Mouse (Mus musculus) forebrain, embryonic 12.5 days (tissue): ENCODE results near the gene Chek2. TPM values are rescaled to one million over a fixed set of nuclear protein-coding genes. Genes with fewer than 3 reads are reported as not detected.

ENCODE experiments used
- ATAC-seq: fragments of 200-750 bp; cut with Nextera tagmentation; 2 replicates; pipeline ENCODE4 v1.8.0; 2017; ENCODE audit warnings: moderate TSS enrichment; ENCODE audit not compliant: low FRiP score
- H3K27ac ChIP-seq: fragments of 300-500 bp; sonication (generic); 2 replicates; pipeline ENCODE4 v1.5.1; 2016; ENCODE audit warnings: mild to moderate bottlenecking
- H3K27me3 ChIP-seq: fragments of 300-500 bp; sonication (generic); 2 replicates; pipeline ENCODE4 v1.6.1; 2016; ENCODE audit warnings: mild to moderate bottlenecking
- H3K36me3 ChIP-seq: fragments of 300-500 bp; sonication (generic); replicated peaks from 2 replicates; pipeline ENCODE4 v1.6.1; 2016; ENCODE audit warnings: mild to moderate bottlenecking
- H3K4me1 ChIP-seq: fragments of 300-500 bp; sonication (generic); 2 replicates; pipeline ENCODE4 v1.6.1; 2016
- H3K4me2 ChIP-seq: fragments of 300-500 bp; sonication (generic); 2 replicates; pipeline ENCODE4 v1.6.1; 2016; ENCODE audit warnings: mild to moderate bottlenecking, moderate library complexity
- H3K4me3 ChIP-seq: fragments of 300-500 bp; sonication (generic); replicated peaks from 2 replicates; pipeline ENCODE4 v1.5.1; 2016; ENCODE audit warnings: mild to moderate bottlenecking
- H3K9ac ChIP-seq: fragments of 300-500 bp; sonication (generic); 2 replicates; pipeline ENCODE4 v1.6.1; 2016; ENCODE audit warnings: mild to moderate bottlenecking
- H3K9me3 ChIP-seq: fragments of 300-500 bp; sonication (generic); 2 replicates; pipeline ENCODE4 v1.6.1; 2016
- WGBS: fragments of 180-500 bp; shearing (Covaris S2); methylation state at CpG from one replicate; pipeline ENCODE4 v1.1.7; 2016; 5-methylcytosine and 5-hydroxymethylcytosine counted together
- polyA plus RNA-seq: library from polyadenylated mRNA; unstranded; fragments of >200 nt; fragmentation: Nextera tagmentation; extraction: Ambion mirVana; gene quantifications from 2 replicates; pipeline ENCODE4 v1.2.1, GENCODE M21; 2016

Gene Chek2
- polyA plus RNA-seq, 1 experiment from 2014 or later = 34.5 TPM

DNA sequence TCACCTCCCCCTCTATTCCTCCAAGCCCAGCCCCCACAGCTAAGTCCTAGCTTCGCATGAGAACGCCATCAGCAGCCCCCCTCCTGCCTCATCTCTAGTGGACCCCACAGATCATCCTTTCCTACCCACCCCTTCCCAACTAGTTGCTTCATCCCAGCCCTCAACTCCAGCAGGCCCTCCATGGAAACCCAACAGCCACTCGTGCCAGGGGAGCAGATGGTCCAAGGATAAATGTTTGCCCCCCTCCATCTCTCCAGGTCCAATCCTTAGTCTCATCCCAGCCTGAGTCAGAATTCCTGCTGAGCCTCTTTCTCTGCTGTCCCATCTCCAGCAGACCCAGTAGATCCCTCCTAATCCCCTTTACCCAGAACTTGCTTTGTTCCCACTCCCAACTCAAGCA is 76.5 kb downstream of the Chek2 start:
- Histone ChIP-seq H3K36me3 (no peaks in the 10 kb centered on the region), H3K4me2 (no peak overlapping the region), H3K27ac (no peak overlapping the region), H3K4me1 (no peaks in the 10 kb centered on the region), H3K9me3 (no peaks in the 10 kb centered on the region), H3K27me3 (no peaks in the 10 kb centered on the region), H3K9ac (no peak overlapping the region), H3K4me3 (no peak overlapping the region)
- ATAC-seq = no peak
- 82% methylated on average over 3 of the region's 3 CpGs for WGBS

DNA sequence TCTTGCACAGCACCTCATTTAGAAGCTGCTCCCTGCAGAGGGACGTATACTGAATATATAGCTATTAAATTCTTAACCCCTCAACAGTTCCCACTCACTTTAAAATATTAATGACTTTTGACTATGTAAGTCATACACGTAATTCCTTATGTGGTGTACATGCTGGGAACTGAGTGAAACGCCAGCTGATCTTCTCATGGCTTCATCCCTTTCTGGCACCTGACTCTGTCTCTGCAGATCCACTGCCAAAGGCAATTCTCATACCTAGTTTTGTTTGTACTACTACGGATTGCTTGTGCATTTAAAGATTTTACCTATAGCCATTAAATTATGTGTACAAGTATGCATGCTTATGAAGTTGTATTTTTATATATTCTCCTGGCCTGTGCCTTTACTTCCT is 79.8 kb downstream of the Chek2 start:
- no peak overlapping the region for H3K4me3 ChIP-seq
- H3K9me3 ChIP-seq = no peaks in the 10 kb centered on the region
- H3K9ac ChIP-seq = no peak overlapping the region
- H3K36me3 ChIP-seq = no peaks in the 10 kb centered on the region
- WGBS = 89% methylated on average over 4 of the region's 4 CpGs
- no peaks in the 10 kb centered on the region for H3K27me3 ChIP-seq
- ATAC-seq = no peak
- no peak overlapping the region for H3K4me2 ChIP-seq
- no peaks in the 10 kb centered on the region for H3K4me1 ChIP-seq
- H3K27ac ChIP-seq = no peak overlapping the region

DNA sequence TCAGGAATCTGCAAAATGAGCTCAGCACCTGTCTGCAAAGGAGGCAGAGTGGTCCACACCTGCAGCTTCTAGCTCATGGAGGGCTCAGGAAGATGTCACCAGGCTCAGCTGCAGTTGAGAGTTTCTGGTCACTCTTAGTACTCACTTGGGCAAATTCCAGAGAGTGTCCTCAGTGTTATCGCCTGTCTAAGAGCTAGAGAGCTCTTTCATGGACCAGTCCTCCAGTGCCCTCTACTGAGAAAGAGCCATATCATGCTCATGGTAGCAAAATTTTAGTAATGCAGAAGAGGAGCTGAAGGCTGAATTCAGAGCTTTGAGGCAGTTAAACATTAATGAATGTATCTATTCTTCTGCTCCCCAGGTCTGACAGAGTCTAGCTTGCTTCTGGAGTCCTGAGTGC is 83.6 kb downstream of the Chek2 start:
- Histone ChIP-seq H3K9me3 (no peaks in the 10 kb centered on the region), H3K4me1 (no peaks in the 10 kb centered on the region), H3K36me3 (no peaks in the 10 kb centered on the region), H3K4me2 (no peak overlapping the region), H3K4me3 (no peak overlapping the region), H3K9ac (no peak overlapping the region), H3K27me3 (no peaks in the 10 kb centered on the region), H3K27ac (no peak overlapping the region)
- no peak for ATAC-seq
- WGBS = 36% methylated on average over 1 of the region's 1 CpGs

Other genes starting within 250 kb of the Chek2 start
- gene Noc4l, start 186.6 kb upstream of the Chek2 start, polyA plus RNA-seq = 58.3 and 61.1 TPM in 2 replicates
- 31.7 and 33.8 TPM in 2 replicates for gene Ddx51, start 186.5 kb upstream of the Chek2 start, polyA plus RNA-seq
- 70.3 and 70.9 TPM in 2 replicates for gene Ep400, start 69.3 kb upstream of the Chek2 start, polyA plus RNA-seq
- gene Pus1, start 59.3 kb upstream of the Chek2 start, polyA plus RNA-seq = 28.8 and 30.1 TPM in 2 replicates
- 33.8 and 34.2 TPM in 2 replicates for gene Ulk1, start 29.9 kb upstream of the Chek2 start, polyA plus RNA-seq
- 19.4 and 20.6 TPM in 2 replicates for gene Hscb, start 202 bp upstream of the Chek2 start, polyA plus RNA-seq
- 22.5 and 23.1 TPM in 2 replicates for gene Ttc28, start 39.8 kb downstream of the Chek2 start, polyA plus RNA-seq